Mouse (Mus musculus): Measurements from ENCODE around the gene Gm4869. TPM values are rescaled to one million over a fixed set of nuclear protein-coding genes. Genes with fewer than 3 reads are reported as not detected.

Gm4869 gene
- polyA plus RNA-seq, 1 experiment from 2014 or later = not detected

GRCm38 (mm10) chr5:140509204-140509603, 63.8 kb downstream of the Gm4869 start:
- Histone ChIP-seq H3K9ac (replicated peaks) (no peak overlapping the region), H3K4me3 (replicated peaks) (no peak overlapping the region)
- 42% methylated on average over 9 of the region's 9 CpGs for WGBS

GRCm38 (mm10) chr5:140510012-140511000, 64.9 kb downstream of the Gm4869 start:
- no peak for ATAC-seq (ENCODE audit: low FRiP score)
- WGBS = 31% methylated on average over 27 of the region's 27 CpGs
- H3K27me3 ChIP-seq (replicated peaks) = no peaks in the 10 kb centered on the region
- peak overlapping the region; percentile 33 for H3K27ac ChIP-seq (replicated peaks)
- no peaks in the 10 kb centered on the region for H3K36me3 ChIP-seq
- H3K9me3 ChIP-seq (replicated peaks) = no peaks in the 10 kb centered on the region
- H3K9ac ChIP-seq (replicated peaks) = peak overlapping the region; percentile 1; the same call in 1 of the 2 replicates
- H3K4me1 ChIP-seq = peaks cover 72% of the 10 kb centered on the region
- peak overlapping the region; percentile 43 for H3K4me2 ChIP-seq
- H3K4me3 ChIP-seq (replicated peaks) = 0 out of 2 replicates have a peak overlapping the region, but pooled peaks have one; percentile 8

More at GRCm38 (mm10) chr5:140509204-140509603, 63.8 kb downstream of the Gm4869 start:
- no peaks in the 10 kb centered on the region for H3K27me3 ChIP-seq (replicated peaks)
- ATAC-seq (ENCODE audit: low FRiP score) = no peak
- no peaks in the 10 kb centered on the region for H3K9me3 ChIP-seq (replicated peaks)
- H3K36me3 ChIP-seq = no peaks in the 10 kb centered on the region
- H3K27ac ChIP-seq (replicated peaks) = no peak overlapping the region
- peaks cover 70% of the 10 kb centered on the region for H3K4me1 ChIP-seq
- no peak overlapping the region for H3K4me2 ChIP-seq

GRCm38 (mm10) chr5:140513921-140514320, 68.5 kb downstream of the Gm4869 start:
- Histone ChIP-seq H3K27ac (replicated peaks) (no peak overlapping the region; the same call in 1 of the 2 replicates), H3K9me3 (replicated peaks) (no peaks in the 10 kb centered on the region), H3K27me3 (replicated peaks) (no peaks in the 10 kb centered on the region), H3K9ac (replicated peaks) (no peak overlapping the region), H3K36me3 (no peaks in the 10 kb centered on the region), H3K4me2 (no peak overlapping the region), H3K4me3 (replicated peaks) (no peak overlapping the region), H3K4me1 (peaks cover 41% of the 10 kb centered on the region)
- 77% methylated on average over 8 of the region's 8 CpGs for WGBS
- no peak for ATAC-seq (ENCODE audit: low FRiP score)

GRCm38 (mm10) chr5:140514799-140515486, 69.5 kb downstream of the Gm4869 start:
- Histone ChIP-seq H3K9ac (replicated peaks) (no peak overlapping the region), H3K9me3 (replicated peaks) (no peaks in the 10 kb centered on the region), H3K4me2 (no peak overlapping the region), H3K4me1 (peaks cover 31% of the 10 kb centered on the region), H3K27ac (replicated peaks) (0 out of 2 replicates have a peak overlapping the region, but pooled peaks have one; percentile 9), H3K36me3 (no peaks in the 10 kb centered on the region), H3K27me3 (replicated peaks) (no peaks in the 10 kb centered on the region), H3K4me3 (replicated peaks) (no peak overlapping the region)
- no peak for ATAC-seq (ENCODE audit: low FRiP score)
- WGBS = 66% methylated on average over 7 of the region's 7 CpGs

- Histone ChIP-seq H3K9ac (replicated peaks) (no peak overlapping the region), H3K4me1 (peaks cover 16% of the 10 kb centered on the region), H3K27me3 (replicated peaks) (no peaks in the 10 kb centered on the region), H3K36me3 (no peaks in the 10 kb centered on the region), H3K9me3 (replicated peaks) (no peaks in the 10 kb centered on the region), H3K4me3 (replicated peaks) (no peak overlapping the region), H3K4me2 (no peak overlapping the region), H3K27ac (replicated peaks) (no peak overlapping the region)
- ATAC-seq (ENCODE audit: low FRiP score) = no peak
- 90% methylated on average over 21 of the region's 21 CpGs for WGBS
These were observed 71.9 kb downstream of the Gm4869 start for GRCm38 (mm10) chr5:140517159-140517920.

GRCm38 (mm10) chr5:140517921-140518230, 72.4 kb downstream of the Gm4869 start:
- WGBS = 85% methylated on average over 4 of the region's 4 CpGs
- no peak for ATAC-seq (ENCODE audit: low FRiP score)

GRCm38 (mm10) chr5:140521196-140521595, 75.8 kb downstream of the Gm4869 start:
- no peaks in the 10 kb centered on the region for H3K27me3 ChIP-seq (replicated peaks)
- no peaks in the 10 kb centered on the region for H3K4me1 ChIP-seq
- no peak for ATAC-seq (ENCODE audit: low FRiP score)
- H3K36me3 ChIP-seq = peaks cover 26% of the 10 kb centered on the region
- 88% methylated on average over 1 of the region's 1 CpGs for WGBS
- H3K27ac ChIP-seq (replicated peaks) = no peak overlapping the region
- H3K9me3 ChIP-seq (replicated peaks) = 0 out of 2 replicates have a peak, but pooled peaks cover 2% of the 10 kb centered on the region
- no peak overlapping the region for H3K9ac ChIP-seq (replicated peaks)
- no peak overlapping the region for H3K4me2 ChIP-seq
- H3K4me3 ChIP-seq (replicated peaks) = no peak overlapping the region

More at GRCm38 (mm10) chr5:140517921-140518230, 72.4 kb downstream of the Gm4869 start:
- Histone ChIP-seq H3K4me2 (no peak overlapping the region), H3K4me3 (replicated peaks) (no peak overlapping the region), H3K36me3 (no peaks in the 10 kb centered on the region), H3K27ac (replicated peaks) (no peak overlapping the region), H3K9ac (replicated peaks) (no peak overlapping the region), H3K9me3 (replicated peaks) (no peaks in the 10 kb centered on the region), H3K4me1 (peaks cover 16% of the 10 kb centered on the region), H3K27me3 (replicated peaks) (no peaks in the 10 kb centered on the region)

- no peaks in the 10 kb centered on the region for H3K4me1 ChIP-seq
- H3K27me3 ChIP-seq (replicated peaks) = no peaks in the 10 kb centered on the region
- no peak overlapping the region for H3K4me3 ChIP-seq (replicated peaks)
- ATAC-seq (ENCODE audit: low FRiP score) = no peak
- H3K27ac ChIP-seq (replicated peaks) = no peak overlapping the region
- WGBS = 64% methylated on average over 2 of the region's 2 CpGs
- no peak overlapping the region for H3K9ac ChIP-seq (replicated peaks)
- H3K4me2 ChIP-seq = no peak overlapping the region
- peaks cover 46% of the 10 kb centered on the region for H3K36me3 ChIP-seq
- H3K9me3 ChIP-seq (replicated peaks) = 0 out of 2 replicates have a peak, but pooled peaks cover 2% of the 10 kb centered on the region
These were observed 81.3 kb downstream of the Gm4869 start for GRCm38 (mm10) chr5:140526754-140527153.

GRCm38 (mm10) chr5:140538111-140538683, 92.8 kb downstream of the Gm4869 start:
- WGBS = 76% methylated on average over 13 of the region's 13 CpGs
- no peaks in the 10 kb centered on the region for H3K27me3 ChIP-seq (replicated peaks)

GRCm38 (mm10) chr5:140540106-140540505, 94.7 kb downstream of the Gm4869 start:
- Histone ChIP-seq H3K36me3 (no peaks in the 10 kb centered on the region), H3K9me3 (replicated peaks) (no peaks in the 10 kb centered on the region), H3K27me3 (replicated peaks) (no peaks in the 10 kb centered on the region), H3K9ac (replicated peaks) (no peak overlapping the region), H3K4me2 (no peak overlapping the region), H3K4me1 (peaks cover 9% of the 10 kb centered on the region), H3K4me3 (replicated peaks) (no peak overlapping the region), H3K27ac (replicated peaks) (no peak overlapping the region)
- ATAC-seq (ENCODE audit: low FRiP score) = peak; percentile 25; the same call in 1 of the 2 replicates
- 14% methylated on average over 8 of the region's 8 CpGs for WGBS

More at GRCm38 (mm10) chr5:140538111-140538683, 92.8 kb downstream of the Gm4869 start:
- peaks cover 9% of the 10 kb centered on the region for H3K4me1 ChIP-seq
- H3K36me3 ChIP-seq = no peaks in the 10 kb centered on the region
- H3K27ac ChIP-seq (replicated peaks) = no peak overlapping the region
- no peak overlapping the region for H3K9ac ChIP-seq (replicated peaks)
- H3K9me3 ChIP-seq (replicated peaks) = no peaks in the 10 kb centered on the region
- H3K4me2 ChIP-seq = no peak overlapping the region
- no peak for ATAC-seq (ENCODE audit: low FRiP score)
- no peak overlapping the region for H3K4me3 ChIP-seq (replicated peaks)

Measured in neural tube, embryonic 15.5 days (tissue).